Mouse (Mus musculus): Measurements from ENCODE around the gene Scarf2. TPM values are rescaled to one million over a fixed set of nuclear protein-coding genes. Genes with fewer than 3 reads are reported as not detected.

Gene Scarf2
- total RNA-seq, 1 experiment: 8.1 TPM

GRCm38 (mm10) chr16:17826500-17826899, 29.4 kb downstream of the Scarf2 start:
- H3K9ac ChIP-seq (ENCODE audit: insufficient read depth, low read depth, low read length, poor library complexity, severe bottlenecking): no peak overlapping the region
- H3K4me1 ChIP-seq (ENCODE audit: control insufficient read depth in 2 of 2, insufficient read depth in 2 of 2, low read length in 2 of 2, poor library complexity in 1 of 2): peaks cover 0 to 2% of the 10 kb centered on the region in 2 experiments; a peak in 1 of 4 replicates
- H3K9me3 ChIP-seq (ENCODE audit: control insufficient read depth, insufficient read depth, low read depth, low read length): no peaks in the 10 kb centered on the region
- no peak overlapping the region for H3K4me3 ChIP-seq (ENCODE audit: insufficient read depth in 1 of 2, low read depth in 1 of 2, low read length in 2 of 2, poor library complexity in 1 of 2, severe bottlenecking in 1 of 2)
- DNase-seq (ENCODE audit: low read depth, low spot score): no peak
- TF ChIP-seq HCFC1 (IDR thresholded peaks at IDR 0.05; ENCODE audit: borderline replicate concordance, insufficient read depth, low read length) (no peak), ZNF384 (IDR thresholded peaks at IDR 0.05; ENCODE audit: low read depth, low read length) (no peak), ZC3H11A (IDR thresholded peaks at IDR 0.05; ENCODE audit: borderline replicate concordance, low read depth, low read length) (no peak), CHD2 (IDR thresholded peaks at IDR 0.05; ENCODE audit: low read depth, low read length) (no peak), MAFK (IDR thresholded peaks at IDR 0.05; ENCODE audit: insufficient read depth, low read depth, low read length) (no peak)
- in situ Hi-C loops (cut with MboI; ENCODE audit: low sequenced_read_pairs in 2 of 2, unreplicated experiment in 2 of 2): no loop called here
- H3K36me3 ChIP-seq (ENCODE audit: control insufficient read depth, insufficient read depth, low read length, poor library complexity, severe bottlenecking): no peaks in the 10 kb centered on the region
- H3K27ac ChIP-seq (ENCODE audit: insufficient read depth, low read depth, low read length, poor library complexity, severe bottlenecking): no peak overlapping the region

GRCm38 (mm10) chr16:17828229-17828628, 31.1 kb downstream of the Scarf2 start:
- no peaks in the 10 kb centered on the region for H3K36me3 ChIP-seq (ENCODE audit: control insufficient read depth, insufficient read depth, low read length, poor library complexity, severe bottlenecking)
- TF ChIP-seq HCFC1 (IDR thresholded peaks at IDR 0.05; ENCODE audit: borderline replicate concordance, insufficient read depth, low read length) (no peak), CHD2 (IDR thresholded peaks at IDR 0.05; ENCODE audit: low read depth, low read length) (no peak), ZNF384 (IDR thresholded peaks at IDR 0.05; ENCODE audit: low read depth, low read length) (no peak), ZC3H11A (IDR thresholded peaks at IDR 0.05; ENCODE audit: borderline replicate concordance, low read depth, low read length) (no peak), MAFK (IDR thresholded peaks at IDR 0.05; ENCODE audit: insufficient read depth, low read depth, low read length) (no peak)
- no peak for DNase-seq (ENCODE audit: low read depth, low spot score)
- H3K9ac ChIP-seq (ENCODE audit: insufficient read depth, low read depth, low read length, poor library complexity, severe bottlenecking): no peak overlapping the region
- in situ Hi-C loops (cut with MboI; ENCODE audit: low sequenced_read_pairs in 2 of 2, unreplicated experiment in 2 of 2): no loop called here
- H3K27ac ChIP-seq (ENCODE audit: insufficient read depth, low read depth, low read length, poor library complexity, severe bottlenecking): no peak overlapping the region
- no peak overlapping the region for H3K4me3 ChIP-seq (ENCODE audit: insufficient read depth in 1 of 2, low read depth in 1 of 2, low read length in 2 of 2, poor library complexity in 1 of 2, severe bottlenecking in 1 of 2)
- H3K4me1 ChIP-seq (ENCODE audit: control insufficient read depth in 2 of 2, insufficient read depth in 2 of 2, low read length in 2 of 2, poor library complexity in 1 of 2): peaks cover 0 to 2% of the 10 kb centered on the region in 2 experiments; a peak in 1 of 4 replicates
- no peaks in the 10 kb centered on the region for H3K9me3 ChIP-seq (ENCODE audit: control insufficient read depth, insufficient read depth, low read depth, low read length)

GRCm38 (mm10) chr16:17828867-17829266, 31.8 kb downstream of the Scarf2 start:
- Histone ChIP-seq H3K9me3 (ENCODE audit: control insufficient read depth, insufficient read depth, low read depth, low read length) (no peaks in the 10 kb centered on the region), H3K36me3 (ENCODE audit: control insufficient read depth, insufficient read depth, low read length, poor library complexity, severe bottlenecking) (no peaks in the 10 kb centered on the region), H3K27ac (ENCODE audit: insufficient read depth, low read depth, low read length, poor library complexity, severe bottlenecking) (no peak overlapping the region), H3K4me1 (ENCODE audit: control insufficient read depth in 2 of 2, insufficient read depth in 2 of 2, low read length in 2 of 2, poor library complexity in 1 of 2) (peaks cover 0 to 2% of the 10 kb centered on the region in 2 experiments; a peak in 1 of 4 replicates), H3K4me3 (ENCODE audit: insufficient read depth in 1 of 2, low read depth in 1 of 2, low read length in 2 of 2, poor library complexity in 1 of 2, severe bottlenecking in 1 of 2) (no peak overlapping the region), H3K9ac (ENCODE audit: insufficient read depth, low read depth, low read length, poor library complexity, severe bottlenecking) (no peak overlapping the region)
- in situ Hi-C loops (cut with MboI; ENCODE audit: low sequenced_read_pairs in 2 of 2, unreplicated experiment in 2 of 2): no loop called here
- no peak for DNase-seq (ENCODE audit: low read depth, low spot score)
- TF ChIP-seq CHD2 (IDR thresholded peaks at IDR 0.05; ENCODE audit: low read depth, low read length): no peak
- no peak for TF ChIP-seq ZC3H11A (IDR thresholded peaks at IDR 0.05; ENCODE audit: borderline replicate concordance, low read depth, low read length)
- TF ChIP-seq ZNF384 (IDR thresholded peaks at IDR 0.05; ENCODE audit: low read depth, low read length): no peak
- TF ChIP-seq MAFK (IDR thresholded peaks at IDR 0.05; ENCODE audit: insufficient read depth, low read depth, low read length): no peak
- TF ChIP-seq HCFC1 (IDR thresholded peaks at IDR 0.05; ENCODE audit: borderline replicate concordance, insufficient read depth, low read length): no peak

GRCm38 (mm10) chr16:17830385-17831178, 33.5 kb downstream of the Scarf2 start:
- DNase-seq (ENCODE audit: low read depth, low spot score): no peak
- in situ Hi-C loops (cut with MboI; ENCODE audit: low sequenced_read_pairs in 2 of 2, unreplicated experiment in 2 of 2): no loop called here
- Histone ChIP-seq H3K9me3 (ENCODE audit: control insufficient read depth, insufficient read depth, low read depth, low read length) (no peaks in the 10 kb centered on the region), H3K4me1 (ENCODE audit: control insufficient read depth in 2 of 2, insufficient read depth in 2 of 2, low read length in 2 of 2, poor library complexity in 1 of 2) (peaks cover 0 to 2% of the 10 kb centered on the region in 2 experiments; a peak in 1 of 4 replicates), H3K27ac (ENCODE audit: insufficient read depth, low read depth, low read length, poor library complexity, severe bottlenecking) (no peak overlapping the region), H3K36me3 (ENCODE audit: control insufficient read depth, insufficient read depth, low read length, poor library complexity, severe bottlenecking) (no peaks in the 10 kb centered on the region), H3K4me3 (ENCODE audit: insufficient read depth in 1 of 2, low read depth in 1 of 2, low read length in 2 of 2, poor library complexity in 1 of 2, severe bottlenecking in 1 of 2) (no peak overlapping the region), H3K9ac (ENCODE audit: insufficient read depth, low read depth, low read length, poor library complexity, severe bottlenecking) (no peak overlapping the region)
- TF ChIP-seq CHD2 (IDR thresholded peaks at IDR 0.05; ENCODE audit: low read depth, low read length): no peak
